Mouse (Mus musculus) limb, embryonic 10.5 days (tissue): ENCODE data around the gene Ap2a2. TPM values are rescaled to one million over a fixed set of nuclear protein-coding genes. Genes with fewer than 3 reads are reported as not detected.
A peak's percentile ranks its signal among the peaks of the same experiment; 100 is the strongest.

Experiments
- DNase-seq: peaks from one replicate; pipeline ENCODE4 v3.0.0-alpha.2; 2017; ENCODE audit warnings: low spot score
- H3K27ac ChIP-seq: fragments of 300-500 bp; sonication (generic); 2 replicates; pipeline ENCODE4 v1.5.1; 2016; ENCODE audit warnings: mild to moderate bottlenecking
- H3K27me3 ChIP-seq: fragments of 300-500 bp; sonication (generic); 2 replicates; pipeline ENCODE4 v1.6.1; 2016; ENCODE audit warnings: low read depth, mild to moderate bottlenecking; ENCODE audit not compliant: poor library complexity, severe bottlenecking
- H3K36me3 ChIP-seq: fragments of 300-500 bp; sonication (generic); 2 replicates; pipeline ENCODE4 v1.6.1; 2016; ENCODE audit warnings: mild to moderate bottlenecking, moderate library complexity
- H3K4me1 ChIP-seq: fragments of 300-500 bp; sonication (generic); 2 replicates; pipeline ENCODE4 v1.6.1; 2016
- H3K4me3 ChIP-seq: fragments of 300-500 bp; sonication (generic); 2 replicates; pipeline ENCODE4 v1.5.1; 2016; ENCODE audit warnings: mild to moderate bottlenecking, moderate library complexity
- H3K9me3 ChIP-seq: fragments of 300-500 bp; sonication (generic); replicated peaks from 2 replicates; pipeline ENCODE4 v1.6.1; 2016; ENCODE audit warnings: mild to moderate bottlenecking
- WGBS: fragments of 180-500 bp; shearing (Covaris S2); methylation state at CpG from one replicate; pipeline ENCODE4 v1.1.7; 2016; 5-methylcytosine and 5-hydroxymethylcytosine counted together
- polyA plus RNA-seq: library from polyadenylated mRNA; unstranded; fragments of >200 nt; fragmentation: Nextera tagmentation; extraction: Ambion mirVana; gene quantifications from 2 replicates; pipeline ENCODE4 v1.2.1, GENCODE M21; 2016

The Ap2a2 gene
- 84.6 and 92.5 TPM in 2 replicates for polyA plus RNA-seq

- peaks cover 13% of the 10 kb centered on the region; the same call in 1 of the 2 replicates for H3K36me3 ChIP-seq
- peak; percentile 98 for DNase-seq
- H3K4me1 ChIP-seq: peaks cover 30% of the 10 kb centered on the region
- no peaks in the 10 kb centered on the region for H3K9me3 ChIP-seq
- peak within 1 kb of the TSS; percentile 95 for H3K27ac ChIP-seq
- no peaks in the 10 kb centered on the region for H3K27me3 ChIP-seq
- H3K4me3 ChIP-seq: peak within 1 kb of the TSS; percentile 100
- under 1% methylated on average over 72 of the region's 72 CpGs for WGBS
These were observed at the start of gene Ap2a2 for GRCm38 (mm10) chr7:141561682-141562391. TSS of gene Ap2a2 (plus strand) at chr7:141562173.

- Histone ChIP-seq H3K36me3 (peaks cover 41% of the 10 kb centered on the region), H3K27ac (no peak overlapping the region), H3K9me3 (no peaks in the 10 kb centered on the region), H3K4me3 (no peak overlapping the region), H3K27me3 (no peaks in the 10 kb centered on the region), H3K4me1 (no peaks in the 10 kb centered on the region)
- WGBS: 92% methylated on average over 4 of the region's 4 CpGs
- no peak for DNase-seq
These were observed 44.3 kb upstream of the Ap2a2 start for GRCm38 (mm10) chr7:141517638-141518037.

GRCm38 (mm10) chr7:141518296-141518695, 43.7 kb upstream of the Ap2a2 start:
- no peaks in the 10 kb centered on the region for H3K27me3 ChIP-seq
- no peaks in the 10 kb centered on the region for H3K9me3 ChIP-seq
- 88% methylated on average over 5 of the region's 5 CpGs for WGBS
- H3K36me3 ChIP-seq: peaks cover 40% of the 10 kb centered on the region
- H3K27ac ChIP-seq: no peak overlapping the region
- no peak overlapping the region for H3K4me3 ChIP-seq
- DNase-seq: no peak
- H3K4me1 ChIP-seq: no peaks in the 10 kb centered on the region

- DNase-seq: no peak
- H3K36me3 ChIP-seq: peaks cover 35% of the 10 kb centered on the region
- H3K27ac ChIP-seq: no peak overlapping the region
- H3K4me1 ChIP-seq: no peaks in the 10 kb centered on the region
- H3K4me3 ChIP-seq: no peak overlapping the region
- H3K9me3 ChIP-seq: no peaks in the 10 kb centered on the region
- no peaks in the 10 kb centered on the region for H3K27me3 ChIP-seq
- 89% methylated on average over 3 of the region's 3 CpGs for WGBS
These were observed 43.0 kb upstream of the Ap2a2 start for GRCm38 (mm10) chr7:141518926-141519325.

GRCm38 (mm10) chr7:141519795-141520194, 42.2 kb upstream of the Ap2a2 start:
- peaks cover 31% of the 10 kb centered on the region for H3K36me3 ChIP-seq
- DNase-seq: no peak
- 83% methylated on average over 1 of the region's 1 CpGs for WGBS

GRCm38 (mm10) chr7:141523007-141523406, 39.0 kb upstream of the Ap2a2 start:
- H3K4me1 ChIP-seq: no peaks in the 10 kb centered on the region
- WGBS: 58% methylated on average over 4 of the region's 4 CpGs

More at GRCm38 (mm10) chr7:141519795-141520194, 42.2 kb upstream of the Ap2a2 start:
- Histone ChIP-seq H3K9me3 (no peaks in the 10 kb centered on the region), H3K27ac (no peak overlapping the region), H3K4me3 (no peak overlapping the region), H3K4me1 (no peaks in the 10 kb centered on the region), H3K27me3 (no peaks in the 10 kb centered on the region)

GRCm38 (mm10) chr7:141524271-141524670, 37.7 kb upstream of the Ap2a2 start:
- Histone ChIP-seq H3K27me3 (no peaks in the 10 kb centered on the region), H3K4me3 (no peak overlapping the region), H3K4me1 (no peaks in the 10 kb centered on the region), H3K36me3 (peaks cover 39% of the 10 kb centered on the region), H3K27ac (no peak overlapping the region), H3K9me3 (no peaks in the 10 kb centered on the region)
- 92% methylated on average over 4 of the region's 4 CpGs for WGBS
- DNase-seq: no peak

More at GRCm38 (mm10) chr7:141523007-141523406, 39.0 kb upstream of the Ap2a2 start:
- no peak overlapping the region; the same call in 1 of the 2 replicates for H3K27ac ChIP-seq
- no peaks in the 10 kb centered on the region for H3K27me3 ChIP-seq
- no peak for DNase-seq
- peaks cover 27% of the 10 kb centered on the region for H3K36me3 ChIP-seq
- no peaks in the 10 kb centered on the region for H3K9me3 ChIP-seq
- H3K4me3 ChIP-seq: no peak overlapping the region

GRCm38 (mm10) chr7:141524760-141525579, 37.0 kb upstream of the Ap2a2 start:
- no peak overlapping the region for H3K4me3 ChIP-seq
- peaks cover 44% of the 10 kb centered on the region for H3K36me3 ChIP-seq
- DNase-seq: peak; percentile 75
- 56% methylated on average over 6 of the region's 6 CpGs for WGBS
- H3K27ac ChIP-seq: no peak overlapping the region
- H3K9me3 ChIP-seq: no peaks in the 10 kb centered on the region
- no peaks in the 10 kb centered on the region for H3K27me3 ChIP-seq
- no peaks in the 10 kb centered on the region for H3K4me1 ChIP-seq

- Histone ChIP-seq H3K9me3 (no peaks in the 10 kb centered on the region), H3K27ac (no peak overlapping the region), H3K4me3 (no peak overlapping the region), H3K36me3 (peaks cover 48% of the 10 kb centered on the region), H3K27me3 (no peaks in the 10 kb centered on the region), H3K4me1 (no peaks in the 10 kb centered on the region)
- WGBS: 93% methylated on average over 4 of the region's 4 CpGs
- no peak for DNase-seq
These were observed 36.4 kb upstream of the Ap2a2 start for GRCm38 (mm10) chr7:141525580-141525925.

- Histone ChIP-seq H3K27me3 (no peaks in the 10 kb centered on the region), H3K36me3 (peaks cover 4% of the 10 kb centered on the region; the same call in 1 of the 2 replicates), H3K9me3 (no peaks in the 10 kb centered on the region), H3K4me1 (peaks cover 19% of the 10 kb centered on the region), H3K27ac (no peak overlapping the region), H3K4me3 (no peak overlapping the region)
- 69% methylated on average over 1 of the region's 1 CpGs for WGBS
- DNase-seq: no peak
These were observed 26.4 kb upstream of the Ap2a2 start for GRCm38 (mm10) chr7:141535570-141535969.

- DNase-seq: no peak
- Histone ChIP-seq H3K4me3 (peak overlapping the region; percentile 91), H3K27ac (peak overlapping the region; percentile 87), H3K36me3 (no peaks in the 10 kb centered on the region), H3K27me3 (no peaks in the 10 kb centered on the region), H3K9me3 (no peaks in the 10 kb centered on the region), H3K4me1 (peaks cover 22% of the 10 kb centered on the region)
- WGBS: 19% methylated on average over 18 of the region's 18 CpGs
These were observed 23.0 kb upstream of the Ap2a2 start for GRCm38 (mm10) chr7:141538852-141539555.

- 2% methylated on average over 46 of the region's 46 CpGs for WGBS
- Histone ChIP-seq H3K36me3 (no peaks in the 10 kb centered on the region), H3K9me3 (no peaks in the 10 kb centered on the region), H3K27ac (peak within 1 kb of the TSS; percentile 87), H3K4me1 (peaks cover 22% of the 10 kb centered on the region), H3K4me3 (peak within 1 kb of the TSS; percentile 91), H3K27me3 (no peaks in the 10 kb centered on the region)
- DNase-seq: peak; percentile 100
These were observed 22.2 kb upstream of the Ap2a2 start, which contains the start of gene Chid1 for GRCm38 (mm10) chr7:141539556-141540311. TSS of gene Chid1 (minus strand) at chr7:141539857.
